ENCODE assay signal across 9 mouse cellular contexts in genomic region chr3:51393018-51393417, GRCm38 (mm10). TPM values are rescaled to one million over a fixed set of nuclear protein-coding genes. Genes with fewer than 3 reads are reported as not detected.
"Had no signal": no experiment of that assay in that cellular context is flagged by ENCODE, and none has a peak within 500 bp of the region (broad histone marks: within the 10 kb centered on the region; RNA-seq: fewer than 3 reads in every experiment).

No protein-coding gene starts in this region.

RNA-seq across cellular contexts. Expression of gene Mgarp, which starts 3.5 kb away (rescaled TPM):
- total RNA-seq: hematopoietic stem cell, adult 5-6 weeks; layer of hippocampus, adult 18-20 months; layer of hippocampus, adult 2 months; layer of hippocampus, postnatal 10 days; layer of hippocampus, postnatal 14 days; layer of hippocampus, postnatal 36 days; left cerebral cortex, adult 18-20 months; left cerebral cortex, adult 2 months had no signal
- polyA plus RNA-seq: kidney, adult 2 months had no signal
